Mouse (Mus musculus) limb, embryonic 14.5 days (tissue): ENCODE measurements at regions not wholly inside any gene's neighbourhood (a gene's known extent, or its start where the extent isn't known, plus 50 kb on each side); places are given as distances from the start of the nearest gene placed in this dataset.
"Not testable (repeated sequence)": the region's sequence is repeated elsewhere in the genome, so short reads cannot be mapped to it uniquely, and the experiment has no call there.

Source experiments
- ATAC-seq: fragments of 200-750 bp; cut with Nextera tagmentation; 2 replicates; pipeline ENCODE4 v1.8.0; 2017; ENCODE audit warnings: low read depth, moderate number of reproducible peaks, moderate TSS enrichment; ENCODE audit not compliant: low FRiP score
- DNase-seq: peaks from one replicate; pipeline ENCODE4 v3.0.0-alpha.2; 2015; ENCODE audit warnings: low spot score
- H3K27ac ChIP-seq: fragments of 300-500 bp; sonication (generic); replicated peaks from 2 replicates; pipeline ENCODE4 v1.5.1; 2014; ENCODE audit warnings: low read depth, mild to moderate bottlenecking, low read length, moderate library complexity, mixed read lengths
- H3K27me3 ChIP-seq: fragments of 300-500 bp; sonication (generic); 2 replicates; pipeline ENCODE4 v1.6.1; 2014; ENCODE audit warnings: low read length, mixed read lengths; ENCODE audit not compliant: control insufficient read depth, insufficient read depth
- H3K36me3 ChIP-seq: fragments of 300-500 bp; sonication (generic); 2 replicates; pipeline ENCODE4 v1.6.1; 2014; ENCODE audit warnings: mild to moderate bottlenecking, low read length, moderate library complexity, mixed read lengths; ENCODE audit not compliant: control insufficient read depth, insufficient read depth
- H3K4me1 ChIP-seq: fragments of 300-500 bp; sonication (generic); 2 replicates; pipeline ENCODE4 v1.6.1; 2014; ENCODE audit warnings: antibody characterized with exemption, low read length, mixed read lengths; ENCODE audit not compliant: control insufficient read depth, insufficient read depth
- H3K4me2 ChIP-seq: fragments of 300-500 bp; sonication (generic); replicated peaks from 2 replicates; pipeline ENCODE4 v1.6.1; 2014; ENCODE audit warnings: low read depth, mild to moderate bottlenecking, low read length, moderate library complexity; ENCODE audit not compliant: severe bottlenecking
- H3K4me3 ChIP-seq: fragments of 300-500 bp; sonication (generic); replicated peaks from 2 replicates; pipeline ENCODE4 v1.5.1; 2014; ENCODE audit warnings: low read length
- H3K9ac ChIP-seq: fragments of 300-500 bp; sonication (generic); 2 replicates; pipeline ENCODE4 v1.6.1; 2014; ENCODE audit warnings: mild to moderate bottlenecking, low read depth, low read length, moderate library complexity; ENCODE audit not compliant: severe bottlenecking
- H3K9me3 ChIP-seq: fragments of 300-500 bp; sonication (generic); 2 replicates; pipeline ENCODE4 v1.6.1; 2016; ENCODE audit warnings: low read length; ENCODE audit not compliant: control insufficient read depth
- POLR2A ChIP-seq: fragments of 200-500 bp; IDR thresholded peaks from 2 replicates; pipeline ENCODE4 v1.8.0; 2012; ENCODE audit warnings: inconsistent platforms, mild to moderate bottlenecking, moderate library complexity, borderline replicate concordance; ENCODE audit not compliant: insufficient read depth, insufficient read length; ENCODE audit errors: extremely low read depth
- WGBS: fragments of 180-500 bp; shearing (Covaris S2); extraction: QIAGEN DNeasy Blood & Tissue Kit; methylation state at CpG from one replicate; pipeline ENCODE4 v1.1.7; 2014; 5-methylcytosine and 5-hydroxymethylcytosine counted together

DNA sequence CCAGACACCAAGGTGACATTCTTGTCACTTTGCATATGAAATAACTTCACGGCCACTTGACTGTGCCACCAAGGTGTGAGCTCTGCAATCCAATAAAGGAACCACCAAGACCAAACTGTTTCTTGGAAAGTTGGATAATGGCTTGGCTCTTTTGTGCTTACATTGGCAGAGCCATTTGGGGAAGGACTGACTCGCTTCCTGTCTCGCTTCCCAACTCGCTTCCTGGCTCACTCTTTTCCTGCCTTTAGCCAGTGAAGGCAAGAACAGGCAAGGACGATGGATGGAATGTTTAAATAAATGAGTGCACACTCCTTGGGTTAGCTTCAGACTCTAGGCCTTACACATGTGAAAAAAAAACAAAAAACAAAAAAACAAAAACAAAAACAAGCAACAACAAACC is 124.5 kb upstream of the Supt20 start:
- H3K27ac ChIP-seq = no peak overlapping the region
- no peaks in the 10 kb centered on the region for H3K4me1 ChIP-seq
- no peak for ATAC-seq

DNA sequence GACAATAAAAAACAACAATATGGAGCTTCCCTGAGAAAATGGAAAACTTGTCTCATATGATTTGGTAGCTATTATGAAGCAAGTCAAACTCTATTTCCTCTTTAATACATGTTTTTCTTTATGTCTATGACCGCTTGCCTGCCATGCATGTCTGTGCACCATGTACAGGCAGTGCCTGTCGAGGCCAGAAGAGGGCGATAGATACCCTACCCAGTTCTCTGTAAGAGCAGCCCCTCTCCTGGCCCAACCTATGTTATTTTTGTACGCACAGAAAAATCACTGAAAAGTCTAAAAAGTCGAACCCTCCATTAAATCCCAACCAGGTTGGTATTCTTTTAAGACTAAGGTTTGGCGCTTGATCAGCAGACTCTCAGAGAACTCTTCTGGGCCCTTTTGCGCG is 122.1 kb upstream of the Supt20 start:
- Histone ChIP-seq H3K4me1 (no peaks in the 10 kb centered on the region), H3K36me3 (no peaks in the 10 kb centered on the region), H3K4me2 (no peak overlapping the region), H3K27ac (no peak overlapping the region), H3K9ac (no peak overlapping the region), H3K27me3 (no peaks in the 10 kb centered on the region), H3K9me3 (no peaks in the 10 kb centered on the region), H3K4me3 (no peak overlapping the region)
- WGBS = 76% methylated on average over 8 of the region's 8 CpGs
- DNase-seq = no peak
- TF ChIP-seq POLR2A = no peak
- no peak for ATAC-seq

More for the DNA sequence above, 124.5 kb upstream of the Supt20 start:
- no peaks in the 10 kb centered on the region for H3K27me3 ChIP-seq
- no peak overlapping the region for H3K9ac ChIP-seq
- DNase-seq = no peak
- no peaks in the 10 kb centered on the region for H3K36me3 ChIP-seq
- H3K4me2 ChIP-seq = no peak overlapping the region
- H3K9me3 ChIP-seq = no peaks in the 10 kb centered on the region
- no peak for TF ChIP-seq POLR2A
- no peak overlapping the region for H3K4me3 ChIP-seq
- 82% methylated on average over 5 of the region's 5 CpGs for WGBS

DNA sequence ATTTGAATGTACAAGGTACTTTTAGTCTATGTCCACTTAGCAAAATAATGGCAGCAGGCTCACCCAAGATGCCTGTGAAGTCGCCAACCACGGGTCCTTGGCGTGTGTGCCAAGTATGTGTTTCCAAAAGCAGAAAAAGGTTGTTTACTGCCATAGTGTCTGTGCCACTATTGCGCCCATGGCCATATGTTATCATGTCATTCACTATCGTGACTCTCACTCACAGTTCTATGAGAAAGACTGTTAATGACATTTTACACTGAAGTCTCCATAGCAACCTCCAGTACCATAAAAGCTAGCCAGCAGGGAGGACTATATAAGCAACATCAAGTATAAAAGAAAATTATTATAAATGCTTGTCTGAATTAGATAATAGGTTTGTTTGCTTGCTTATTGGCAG is 114.8 kb upstream of the Supt20 start:
- Histone ChIP-seq H3K4me3 (no peak overlapping the region), H3K27me3 (no peaks in the 10 kb centered on the region), H3K27ac (no peak overlapping the region), H3K4me2 (no peak overlapping the region), H3K36me3 (no peaks in the 10 kb centered on the region), H3K4me1 (no peaks in the 10 kb centered on the region), H3K9me3 (no peaks in the 10 kb centered on the region), H3K9ac (no peak overlapping the region)
- ATAC-seq (no peak), DNase-seq (no peak)
- TF ChIP-seq POLR2A = no peak
- WGBS = 84% methylated on average over 5 of the region's 5 CpGs

DNA sequence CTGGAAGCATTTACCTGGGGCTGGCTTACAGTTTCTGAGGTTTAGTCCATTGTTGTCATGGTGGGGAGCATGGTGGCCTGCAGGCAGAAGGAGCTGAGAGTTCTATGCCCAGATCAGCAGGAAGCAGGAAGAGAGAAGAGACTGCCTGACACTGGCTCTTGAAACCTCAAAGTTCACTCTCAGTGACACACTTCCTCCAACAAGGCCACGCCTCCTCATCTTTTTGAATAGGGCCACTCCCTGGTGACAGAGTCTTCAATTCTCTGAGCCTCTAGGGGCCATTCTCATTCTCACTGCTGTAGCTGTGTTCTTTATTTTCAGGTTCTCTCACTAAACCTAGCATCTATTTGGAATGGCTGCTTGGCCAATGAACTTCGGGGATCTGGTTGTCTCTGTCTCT is 113.2 kb upstream of the Supt20 start:
- Histone ChIP-seq H3K9me3 (no peaks in the 10 kb centered on the region), H3K36me3 (no peaks in the 10 kb centered on the region), H3K4me3 (no peak overlapping the region), H3K9ac (no peak overlapping the region), H3K4me2 (no peak overlapping the region), H3K27me3 (no peaks in the 10 kb centered on the region), H3K27ac (no peak overlapping the region), H3K4me1 (no peaks in the 10 kb centered on the region)
- ATAC-seq (no peak), DNase-seq (no peak)
- TF ChIP-seq POLR2A = no peak
- 97% methylated on average over 2 of the region's 2 CpGs for WGBS

DNA sequence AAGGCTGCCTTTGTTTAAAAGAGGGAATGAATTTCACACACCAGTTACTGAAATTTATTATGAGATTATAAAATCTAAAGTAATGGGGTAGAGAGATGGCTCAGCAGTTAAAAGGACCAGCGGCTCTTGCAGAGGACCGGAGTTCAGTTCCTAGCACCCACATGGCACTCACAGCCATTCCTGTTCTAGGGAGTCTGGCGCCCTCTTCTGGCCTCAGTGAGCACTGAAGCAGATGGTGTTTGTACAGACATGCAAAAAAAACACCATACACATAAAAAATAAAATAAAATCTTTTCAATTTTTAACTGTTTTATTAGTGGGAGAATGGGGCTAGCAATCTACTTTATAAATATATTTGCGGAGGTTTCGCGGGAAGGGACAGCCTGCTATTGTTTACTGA is 112.3 kb upstream of the Supt20 start:
- WGBS = 89% methylated on average over 6 of the region's 6 CpGs
- H3K36me3 ChIP-seq = no peaks in the 10 kb centered on the region
- no peak for ATAC-seq

DNA sequence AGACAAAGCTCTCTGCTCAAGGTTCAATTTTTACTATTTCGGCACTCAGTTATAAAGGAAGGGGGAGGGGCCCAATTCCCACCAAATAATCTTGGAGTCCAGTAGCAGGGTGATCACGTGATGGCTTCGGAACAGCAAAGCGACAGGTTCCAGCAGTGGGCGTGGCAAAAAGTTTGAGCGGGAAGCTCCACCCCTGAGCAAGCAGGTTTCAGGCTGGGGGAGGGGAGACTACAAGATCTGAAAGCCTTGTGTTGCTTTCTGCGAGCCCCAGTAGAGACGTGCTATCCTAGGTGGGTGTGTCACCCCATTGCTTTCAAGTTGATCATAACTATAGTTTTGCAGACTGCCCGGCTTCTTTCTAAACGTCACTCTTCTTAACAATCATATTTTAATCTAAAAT is 106.8 kb upstream of the Supt20 start:
- not testable (repeated sequence) for H3K27me3 ChIP-seq, ATAC-seq, H3K27ac ChIP-seq, H3K4me2 ChIP-seq, H3K9ac ChIP-seq, H3K9me3 ChIP-seq, H3K36me3 ChIP-seq, DNase-seq, H3K4me3 ChIP-seq
- peaks cover 14% of the 10 kb centered on the region; the same call in 1 of the 2 replicates for H3K4me1 ChIP-seq
- 87% methylated on average over 9 of the region's 10 CpGs for WGBS

More for the DNA sequence above, 112.3 kb upstream of the Supt20 start:
- Histone ChIP-seq H3K9ac (no peak overlapping the region), H3K4me3 (no peak overlapping the region), H3K4me2 (no peak overlapping the region), H3K27ac (no peak overlapping the region), H3K9me3 (no peaks in the 10 kb centered on the region), H3K4me1 (no peaks in the 10 kb centered on the region), H3K27me3 (no peaks in the 10 kb centered on the region)
- no peak for DNase-seq
- TF ChIP-seq POLR2A = no peak
